Mouse (Mus musculus) liver, adult 2 months (tissue): ENCODE measurements around the gene Ceacam1.

Experiments
- CTCF ChIP-seq: fragments of 200-500 bp; IDR thresholded peaks from 2 replicates; pipeline ENCODE4 v1.5.1; 2011; ENCODE audit warnings: low read depth, low read length, control low read depth
- POLR2A ChIP-seq: fragments of 200-500 bp; IDR thresholded peaks from 2 replicates; pipeline ENCODE4 v1.6.1; 2011; ENCODE audit warnings: low read length, control low read depth; ENCODE audit not compliant: insufficient read depth; ENCODE audit errors: extremely low read depth

- no peak for TF ChIP-seq CTCF
- no peak for TF ChIP-seq POLR2A
These were observed 37.2 kb downstream of the Ceacam1 start for GRCm38 (mm10) chr7:25439978-25440815.
